Mouse (Mus musculus): ENCODE measurements around the gene Ficd. TPM values are rescaled to one million over a fixed set of nuclear protein-coding genes. Genes with fewer than 3 reads are reported as not detected.

The Ficd gene
- total RNA-seq, 4 experiments from 2014 or later, result 12.0 to 13.2 (median 12.7) TPM

- peak in 1 of 2 experiments; percentile 39 for DNase-seq (ENCODE audit: low spot score in 2 of 2)
Measured at GRCm38 (mm10) chr5:113730641-113731121, 4.9 kb upstream of the Ficd start.

- no peak for DNase-seq (ENCODE audit: low spot score in 2 of 2)
Measured at GRCm38 (mm10) chr5:113731174-113731573, 4.4 kb upstream of the Ficd start.

- DNase-seq (ENCODE audit: low spot score in 2 of 2), result peak in 1 of 2 experiments; percentile 42
Measured at GRCm38 (mm10) chr5:113732182-113732581, 3.4 kb upstream of the Ficd start.

- no peak for DNase-seq (ENCODE audit: low spot score in 2 of 2)
Measured at GRCm38 (mm10) chr5:113734376-113734775, 1.2 kb upstream of the Ficd start.

GRCm38 (mm10) chr5:113735023-113735344 lies 619 bp upstream of the Ficd start:
- no peak for DNase-seq (ENCODE audit: low spot score in 2 of 2)

- no peak for DNase-seq (ENCODE audit: low spot score in 2 of 2)
Measured at GRCm38 (mm10) chr5:113736113-113736502, 505 bp downstream of the Ficd start.

- DNase-seq (ENCODE audit: low spot score in 2 of 2), result no peak
Measured at GRCm38 (mm10) chr5:113736522-113737164, 1.0 kb downstream of the Ficd start.

- no peak for DNase-seq (ENCODE audit: low spot score in 2 of 2)
Measured at GRCm38 (mm10) chr5:113737607-113738237, 2.1 kb downstream of the Ficd start.

- no peak for DNase-seq (ENCODE audit: low spot score in 2 of 2)
Measured at GRCm38 (mm10) chr5:113747629-113748028, 12.0 kb downstream of the Ficd start.

- DNase-seq (ENCODE audit: low spot score in 2 of 2), result no peak
Measured at GRCm38 (mm10) chr5:113748556-113749331, 13.1 kb downstream of the Ficd start.

GRCm38 (mm10) chr5:113751521-113752157 lies 16.0 kb downstream of the Ficd start:
- no peak for DNase-seq (ENCODE audit: low spot score in 2 of 2)

GRCm38 (mm10) chr5:113755347-113756030 lies 19.9 kb downstream of the Ficd start:
- no peak for DNase-seq (ENCODE audit: low spot score in 2 of 2)

GRCm38 (mm10) chr5:113761585-113761984 lies 26.0 kb downstream of the Ficd start:
- no peak for DNase-seq (ENCODE audit: low spot score in 2 of 2)

- no peak for DNase-seq (ENCODE audit: low spot score in 2 of 2)
Measured at GRCm38 (mm10) chr5:113764426-113764825, 28.8 kb downstream of the Ficd start.

- DNase-seq (ENCODE audit: low spot score in 2 of 2), result no peak
Measured at GRCm38 (mm10) chr5:113765641-113766526, 30.3 kb downstream of the Ficd start.

GRCm38 (mm10) chr5:113768806-113769205 lies 33.2 kb downstream of the Ficd start:
- DNase-seq (ENCODE audit: low spot score in 2 of 2), result no peak

- peak; percentile 86 to 92 for DNase-seq (ENCODE audit: low spot score in 2 of 2)
Measured at GRCm38 (mm10) chr5:113771213-113772162, 35.9 kb downstream of the Ficd start.

- DNase-seq (ENCODE audit: low spot score in 2 of 2), result peak; percentile 85 to 90
Measured at GRCm38 (mm10) chr5:113772450-113772895, 36.9 kb downstream of the Ficd start, which contains the start of the genes Sart3 and Iscu. Gene Sart3, minus strand, starts transcription at chr5:113772510. Gene Iscu, plus strand, starts transcription at chr5:113772748.

All from layer of hippocampus, adult 8-10 months (tissue).